Mouse (Mus musculus): ENCODE measurements around the gene Crtc1. TPM values are rescaled to one million over a fixed set of nuclear protein-coding genes. Genes with fewer than 3 reads are reported as not detected.

The Crtc1 gene
- polyA plus RNA-seq, 1 experiment, result 19.9 TPM

GRCm38 (mm10) chr8:70463306-70463705, 23.9 kb upstream of the Crtc1 start:
- DNase-seq (ENCODE audit: low read depth), result no peak

GRCm38 (mm10) chr8:70462516-70462813, 23.1 kb upstream of the Crtc1 start:
- no peak for DNase-seq (ENCODE audit: low read depth)

GRCm38 (mm10) chr8:70461765-70462515, 22.6 kb upstream of the Crtc1 start:
- DNase-seq (ENCODE audit: low read depth), result no peak

- DNase-seq (ENCODE audit: low read depth), result no peak
Measured at GRCm38 (mm10) chr8:70460606-70461005, 21.2 kb upstream of the Crtc1 start.

GRCm38 (mm10) chr8:70460199-70460598, 20.8 kb upstream of the Crtc1 start:
- DNase-seq (ENCODE audit: low read depth), result no peak

- DNase-seq (ENCODE audit: low read depth), result no peak
Measured at GRCm38 (mm10) chr8:70459636-70460035, 20.3 kb upstream of the Crtc1 start.

GRCm38 (mm10) chr8:70458462-70458861, 19.1 kb upstream of the Crtc1 start:
- no peak for DNase-seq (ENCODE audit: low read depth)

- no peak for DNase-seq (ENCODE audit: low read depth)
Measured at GRCm38 (mm10) chr8:70457882-70458281, 18.5 kb upstream of the Crtc1 start.

DNA sequence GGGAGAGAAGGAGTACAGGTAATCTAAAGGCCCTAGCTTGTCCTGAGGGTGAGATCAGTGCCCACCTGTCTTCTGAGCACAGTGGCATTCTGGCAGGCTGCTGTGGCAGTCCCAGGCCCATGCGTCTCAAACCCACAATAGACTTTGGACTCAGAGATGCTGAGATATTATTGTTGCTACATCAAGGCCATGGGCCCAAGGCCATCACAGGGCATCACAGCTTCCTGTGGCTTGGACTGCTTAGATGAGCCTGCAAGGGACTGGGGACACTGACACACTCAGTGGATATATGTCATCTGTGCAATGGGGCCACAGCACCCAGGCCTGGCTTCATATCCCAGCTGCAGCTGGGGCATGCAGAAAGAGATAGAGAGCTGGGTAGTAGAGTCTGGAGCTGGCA, 17.6 kb upstream of the Crtc1 start:
- no peak for DNase-seq (ENCODE audit: low read depth)

- DNase-seq (ENCODE audit: low read depth), result no peak
Measured at GRCm38 (mm10) chr8:70453852-70454251, 14.5 kb upstream of the Crtc1 start.

DNA sequence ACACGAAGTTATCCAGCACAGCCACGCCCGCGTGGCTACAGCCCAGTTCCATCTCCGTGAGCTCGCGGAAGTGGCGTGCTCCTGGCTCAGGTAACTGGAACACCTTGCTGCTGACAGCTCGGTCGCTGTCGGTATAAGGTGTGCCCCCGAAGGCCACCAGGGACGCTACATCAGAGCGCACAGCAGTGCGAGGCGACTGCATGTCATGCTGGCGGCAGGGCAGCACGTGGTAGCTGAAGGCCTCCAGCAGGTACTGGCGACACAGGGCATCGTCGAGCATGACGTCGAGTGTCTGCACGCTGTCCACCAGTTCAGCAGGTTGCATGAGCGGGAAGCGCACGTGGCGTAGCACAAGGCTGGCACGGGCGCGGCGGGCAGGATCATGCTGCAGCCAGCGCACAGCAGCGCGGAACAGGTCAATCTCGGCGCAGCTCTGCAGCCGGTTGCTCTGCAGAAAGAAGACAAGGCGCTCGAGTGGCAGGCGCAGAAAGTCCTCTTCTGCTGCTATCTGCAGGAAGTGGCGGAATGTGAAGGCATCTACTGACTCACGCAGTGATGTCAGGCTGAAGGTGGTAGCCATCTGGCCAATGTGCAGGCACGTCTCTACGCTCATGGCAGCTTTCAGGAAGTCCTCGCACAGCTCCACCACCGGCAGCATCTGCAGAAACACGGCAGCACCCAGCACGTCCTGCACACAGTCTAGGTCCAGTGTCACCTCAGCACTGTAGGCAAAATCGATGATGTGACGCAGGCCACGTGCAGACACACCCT, 13.0 kb upstream of the Crtc1 start:
- DNase-seq (ENCODE audit: low read depth), result no peak

DNA sequence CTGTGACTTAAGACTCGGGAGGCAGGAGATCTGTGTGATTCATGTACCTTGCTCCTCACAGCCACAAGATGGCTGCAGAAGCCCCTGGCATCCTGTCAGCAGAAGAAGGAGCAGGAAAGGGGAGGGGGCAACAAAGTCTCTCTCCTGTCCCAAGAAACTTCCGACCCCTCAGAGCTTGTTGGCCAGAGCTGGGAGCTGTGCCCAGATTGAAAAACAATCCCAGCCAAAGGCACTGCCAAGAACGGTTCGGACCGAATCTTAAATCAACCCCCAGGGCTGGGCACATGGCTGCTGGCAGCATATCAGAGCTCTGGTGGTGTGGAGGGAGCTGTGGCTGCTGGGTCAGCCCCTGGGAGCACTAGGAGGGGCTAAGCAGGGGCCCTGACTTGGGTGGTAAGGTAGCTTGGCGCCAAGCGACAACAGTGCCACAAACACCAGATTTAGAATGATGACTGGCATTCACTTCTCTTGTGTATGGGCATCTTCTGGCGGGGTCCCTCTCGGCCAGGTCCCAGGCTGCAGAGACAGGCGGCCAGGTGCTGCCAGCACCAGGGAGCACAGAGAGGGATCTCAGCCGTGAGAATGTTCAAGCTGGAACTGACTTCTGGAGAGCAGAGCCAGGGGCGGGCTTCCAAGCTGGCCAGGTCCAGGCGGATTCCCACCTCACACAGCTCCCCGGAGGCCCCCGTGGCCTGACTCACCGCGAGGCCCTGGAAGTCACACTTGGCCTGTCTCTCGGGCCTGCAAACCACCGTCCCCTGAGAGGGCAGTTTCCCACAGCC, 8.5 kb upstream of the Crtc1 start:
- no peak for DNase-seq (ENCODE audit: low read depth)

- no peak for DNase-seq (ENCODE audit: low read depth)
Measured at GRCm38 (mm10) chr8:70445988-70446387, 6.6 kb upstream of the Crtc1 start.

DNA sequence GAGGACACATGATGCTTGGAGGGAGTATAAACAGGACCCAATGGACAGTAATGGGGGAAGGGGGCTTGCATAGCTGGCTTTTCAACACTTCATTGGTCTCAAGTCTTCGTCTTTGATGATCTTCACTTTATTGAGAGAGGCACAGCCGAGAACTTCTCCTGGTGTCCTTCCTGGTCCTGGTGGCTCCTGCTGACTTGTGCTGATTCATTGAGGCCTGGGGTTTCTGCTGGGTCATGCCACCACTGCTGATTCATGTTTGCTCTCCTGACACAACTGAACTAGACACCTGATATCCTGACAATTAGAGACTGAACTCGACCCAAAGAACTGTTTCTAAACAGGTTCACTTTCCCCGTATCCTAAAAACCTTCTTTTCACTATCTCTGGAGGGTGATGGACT, 3.9 kb upstream of the Crtc1 start:
- no peak for DNase-seq (ENCODE audit: low read depth)

DNA sequence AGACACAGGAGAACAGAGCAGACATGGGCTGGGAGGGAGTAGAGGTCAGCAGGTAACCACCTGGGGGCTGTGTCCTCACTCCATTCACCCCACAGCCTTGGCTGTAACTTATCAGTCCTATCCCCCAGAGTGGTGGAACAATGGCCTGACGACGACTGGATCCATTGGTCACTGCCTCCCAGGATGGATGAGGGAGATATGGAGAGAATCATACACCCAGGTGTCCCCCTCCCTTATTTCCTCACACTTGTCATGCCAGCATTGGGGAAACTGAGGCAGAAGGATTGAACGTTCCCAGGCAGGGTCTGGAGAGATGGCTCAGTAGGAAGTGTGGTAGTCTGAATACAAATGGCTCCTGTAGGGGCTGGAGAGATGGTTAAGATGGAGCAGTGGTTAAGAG, 2.2 kb upstream of the Crtc1 start:
- DNase-seq (ENCODE audit: low read depth), result no peak

DNA sequence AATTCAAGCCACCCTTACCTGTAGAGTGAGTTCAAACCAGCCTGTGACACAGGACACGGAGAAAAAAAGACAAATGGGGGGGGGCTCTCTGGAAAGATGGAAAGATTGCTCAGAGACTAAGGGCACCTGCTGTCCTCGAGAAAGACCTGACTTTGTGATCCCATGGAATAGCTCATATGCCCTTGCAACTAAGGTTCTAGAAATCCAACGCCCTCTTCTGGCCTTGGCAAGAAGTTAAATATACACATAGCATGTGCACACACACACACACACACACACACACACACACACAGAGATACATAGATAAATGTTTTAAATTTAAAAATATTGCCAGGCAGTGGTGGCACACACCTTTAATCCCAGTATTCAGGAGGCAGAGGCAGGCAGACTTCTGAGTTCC, 867 bp upstream of the Crtc1 start:
- DNase-seq (ENCODE audit: low read depth), result no peak

DNA sequence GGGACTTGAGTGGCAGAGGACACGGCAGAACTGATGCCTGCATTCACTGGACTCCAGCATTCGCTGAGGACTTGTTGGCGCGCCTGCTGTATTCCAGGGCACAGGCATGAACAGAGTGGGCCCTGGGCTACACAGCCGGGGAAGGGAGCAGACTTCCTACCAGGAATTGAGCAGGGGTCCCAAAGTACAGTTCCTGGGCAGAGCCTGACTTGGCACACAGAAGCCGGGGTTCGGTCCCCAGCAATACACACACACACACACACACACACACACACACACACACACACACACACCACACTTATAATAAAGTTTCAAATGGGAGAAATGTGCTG, 435 bp upstream of the Crtc1 start:
- DNase-seq (ENCODE audit: low read depth), result no peak

GRCm38 (mm10) chr8:70438423-70438822, 956 bp downstream of the Crtc1 start:
- no peak for DNase-seq (ENCODE audit: low read depth)

DNA sequence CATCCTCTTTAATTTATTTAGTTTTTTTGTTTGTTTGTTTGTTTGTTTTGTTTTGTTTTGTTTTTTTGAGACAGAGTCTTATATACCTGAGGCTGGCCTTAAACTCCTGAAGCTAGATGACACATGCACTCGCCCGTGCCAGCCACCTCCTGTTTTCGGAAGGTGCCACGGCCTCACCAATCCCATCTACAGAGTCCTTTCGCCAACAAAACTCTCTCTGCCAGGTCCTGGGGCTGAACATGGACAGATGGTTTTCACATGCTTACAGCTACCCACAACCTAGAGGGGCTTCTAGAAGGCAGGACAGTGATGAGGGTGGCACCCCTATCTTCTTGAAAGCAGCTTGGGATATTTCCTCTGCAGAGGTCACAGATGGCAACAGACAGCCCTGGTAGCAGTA, 4.2 kb downstream of the Crtc1 start:
- no peak for DNase-seq (ENCODE audit: low read depth)

DNA sequence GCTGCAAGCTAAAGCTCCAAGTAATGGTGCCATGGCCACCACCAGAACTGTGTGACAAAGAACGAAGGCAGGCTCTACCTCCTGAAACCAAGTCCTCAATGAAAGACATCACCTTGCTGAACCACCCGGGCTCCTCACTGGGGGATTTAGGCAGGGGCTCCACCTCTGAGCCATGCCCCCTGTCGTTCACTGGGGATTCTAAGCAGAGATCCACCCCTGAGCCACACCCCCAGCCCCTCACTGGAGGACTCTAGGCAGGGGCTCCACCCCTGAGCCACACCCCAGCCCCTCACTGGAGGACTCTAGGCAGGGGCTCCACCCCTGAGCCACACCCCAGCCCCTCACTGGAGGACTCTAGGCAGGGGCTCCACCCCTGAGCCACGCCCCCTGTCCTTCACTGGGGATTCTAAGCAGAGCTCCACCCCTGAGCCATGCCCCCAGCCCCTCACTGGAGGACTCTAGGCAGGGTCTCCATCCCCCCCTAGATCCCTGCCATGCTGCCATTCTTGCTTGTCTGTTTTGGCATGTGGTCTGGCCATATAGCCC, 6.3 kb downstream of the Crtc1 start:
- no peak for DNase-seq (ENCODE audit: low read depth)

GRCm38 (mm10) chr8:70431213-70431612, 8.2 kb downstream of the Crtc1 start:
- DNase-seq (ENCODE audit: low read depth), result no peak

GRCm38 (mm10) chr8:70426300-70426907, 13.0 kb downstream of the Crtc1 start:
- DNase-seq (ENCODE audit: low read depth), result no peak

Data from gonadal fat pad, adult 2 months (tissue).